Mouse (Mus musculus) cerebellum, postnatal 4 days (tissue): ENCODE data around the gene Rhox4f.
"Not testable (repeated sequence)": the region's sequence is repeated elsewhere in the genome, so short reads cannot be mapped to it uniquely, and the experiment has no call there.

Experiments used
- DNase-seq, 2 experiments: peaks; one replicate each; pipeline ENCODE4 v3.0.0; 2022; ENCODE audit warnings: low spot score in 2 of 2, mixed read lengths in 1 of 2

The Rhox4f gene

DNA sequence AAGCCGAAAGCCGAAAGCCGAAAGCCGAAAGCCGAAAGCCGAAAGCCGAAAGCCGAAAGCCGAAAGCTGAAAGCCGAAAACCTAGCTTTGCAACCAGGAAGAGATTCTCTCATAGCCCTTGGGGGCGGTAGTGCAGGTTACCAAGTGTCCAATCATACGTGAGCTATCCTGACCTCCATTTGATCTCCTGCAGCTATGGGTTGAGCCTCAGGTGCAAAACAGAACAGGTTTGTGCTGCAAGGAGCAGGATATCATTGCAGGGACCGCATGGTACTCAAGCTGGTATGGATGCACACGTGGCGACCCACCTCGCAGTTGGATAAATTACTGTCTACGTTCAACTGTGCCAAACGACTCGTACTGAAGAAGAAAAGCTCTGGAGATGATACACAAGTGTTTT, at the start of gene Rhox4f:
Gene Rhox4f (minus strand): TSS at position 101 of the 400 bp plus-strand sequence.
- DNase-seq: not testable (repeated sequence)

- not testable (repeated sequence) for DNase-seq
These were observed 43.7 kb upstream of the Rhox4f start, which contains the start of gene Rhox4g for GRCm38 (mm10) chrX:37651227-37651626. Rhox4g (minus strand) TSS chrX:37651327.

- not testable (repeated sequence) for DNase-seq
These were observed 35.9 kb upstream of the Rhox4f start, which contains the start of gene Rhox2g for GRCm38 (mm10) chrX:37643370-37643769. Rhox2g (minus strand) TSS chrX:37643470.

DNA sequence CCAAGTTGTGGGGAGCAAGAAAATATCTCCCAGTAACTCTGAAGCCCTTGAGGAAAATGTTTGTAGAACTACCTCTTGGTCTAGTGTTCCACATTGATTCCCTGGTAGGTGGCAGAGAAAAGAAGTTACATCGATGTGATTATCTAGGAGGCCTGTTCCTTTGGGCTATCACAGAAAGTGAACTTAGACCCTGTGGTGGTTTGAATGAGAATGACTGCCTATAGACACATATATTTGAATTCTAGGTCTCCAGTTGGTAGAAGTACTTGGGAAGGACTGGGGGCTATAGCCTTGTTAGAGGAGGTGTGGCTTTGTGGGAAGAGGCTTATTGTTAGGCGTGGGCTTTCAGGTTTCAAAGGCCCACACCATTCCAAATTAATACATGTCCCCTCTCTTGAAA, 21.0 kb upstream of the Rhox4f start, which contains the start of gene Rhox3g:
Gene Rhox3g (minus strand): TSS at position 101 of the 400 bp plus-strand sequence.
- DNase-seq: not testable (repeated sequence)

- not testable (repeated sequence) for DNase-seq
These were observed 26.8 kb downstream of the Rhox4f start, which contains the start of gene Rhox3f for GRCm38 (mm10) chrX:37580692-37581091. Rhox3f (plus strand) TSS chrX:37580992.

- DNase-seq: not testable (repeated sequence)
These were observed 34.9 kb downstream of the Rhox4f start for GRCm38 (mm10) chrX:37572638-37573037.

- not testable (repeated sequence) for DNase-seq
These were observed 36.4 kb downstream of the Rhox4f start, which contains the start of gene Rhox2f for GRCm38 (mm10) chrX:37571105-37571504. Rhox2f (plus strand) TSS chrX:37571405.

- DNase-seq: not testable (repeated sequence)
These were observed 50.4 kb downstream of the Rhox4f start, which contains the start of gene Rhox4e for GRCm38 (mm10) chrX:37557112-37557511. Rhox4e (plus strand) TSS chrX:37557412.
